Mouse (Mus musculus) lung, postnatal 14 days (tissue): Measurements from ENCODE around the gene Grik2.

Source experiments
- DNase-seq: peaks from one replicate; pipeline ENCODE4 v3.0.0; 2021

The Grik2 gene

DNA sequence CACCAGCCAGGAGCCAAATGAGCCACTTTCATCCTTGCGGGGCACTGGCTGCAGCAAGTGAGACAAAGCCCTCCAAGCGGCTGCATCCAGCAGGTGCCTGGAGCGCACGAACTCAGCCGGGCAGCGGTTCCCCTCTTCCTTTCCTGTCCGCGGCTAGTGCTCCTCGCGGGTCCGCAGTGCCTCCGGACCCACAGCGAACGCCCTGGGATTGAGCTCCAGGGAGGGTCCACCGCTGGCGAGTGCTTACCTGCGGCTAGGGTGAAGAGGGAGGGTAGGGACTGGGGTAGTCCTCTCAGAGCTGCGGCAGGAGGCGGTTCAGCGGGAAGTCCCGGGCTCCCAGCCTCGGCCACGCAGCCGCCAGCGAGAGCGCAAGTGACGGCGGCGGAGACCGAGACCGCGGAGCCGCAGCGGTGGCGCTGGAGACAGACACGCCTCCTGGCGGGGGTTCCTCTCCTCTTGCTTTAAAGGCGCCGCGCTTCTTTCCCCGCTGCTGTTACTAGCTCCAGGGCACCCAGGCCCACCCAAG lies at the start of gene Grik2:
TSS of gene Grik2 (minus strand) at position 386 of the 526 bp plus-strand sequence.
- DNase-seq = peak; percentile 16

DNA sequence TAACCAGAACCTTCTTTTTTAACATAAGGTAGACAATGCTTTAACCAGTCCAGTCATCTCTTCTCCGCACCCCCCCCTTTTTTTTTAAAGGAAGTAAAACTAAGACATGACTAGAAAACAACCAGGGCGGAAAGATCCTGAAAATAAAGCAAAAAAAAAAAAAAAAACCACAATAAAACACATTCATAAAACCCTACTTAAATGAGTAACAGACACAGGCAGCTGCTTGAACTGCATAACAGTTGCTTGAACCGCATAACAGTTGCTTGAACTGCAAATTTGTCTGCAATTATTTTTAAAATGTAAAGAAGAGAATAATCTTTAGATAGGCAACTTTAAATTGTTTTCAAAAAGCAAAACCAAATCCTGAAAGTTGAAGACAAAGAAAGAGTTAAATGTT lies 45.8 kb upstream of the Grik2 start:
- DNase-seq = no peak

GRCm38 (mm10) chr10:49807276-49807675 lies 18.7 kb upstream of the Grik2 start:
- no peak for DNase-seq

DNA sequence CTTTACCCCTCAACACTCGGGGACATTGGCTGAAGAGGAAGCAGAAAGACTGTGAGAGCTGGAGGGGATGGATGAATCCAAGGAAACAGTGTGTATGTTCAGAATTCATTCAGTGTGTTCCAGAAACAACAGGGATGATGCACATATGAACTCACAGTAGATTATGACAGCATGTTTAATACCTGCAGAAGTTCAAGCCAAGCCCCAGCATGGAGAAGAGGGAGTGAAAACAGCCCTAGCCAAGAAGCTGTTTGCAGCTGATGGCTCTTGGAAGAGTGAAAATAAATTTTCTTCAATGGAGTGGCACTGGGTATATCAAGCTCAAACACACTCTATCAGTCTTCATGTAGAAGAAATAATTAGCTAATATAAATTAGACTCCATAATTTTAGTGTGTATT lies 12.4 kb upstream of the Grik2 start:
- no peak for DNase-seq

DNA sequence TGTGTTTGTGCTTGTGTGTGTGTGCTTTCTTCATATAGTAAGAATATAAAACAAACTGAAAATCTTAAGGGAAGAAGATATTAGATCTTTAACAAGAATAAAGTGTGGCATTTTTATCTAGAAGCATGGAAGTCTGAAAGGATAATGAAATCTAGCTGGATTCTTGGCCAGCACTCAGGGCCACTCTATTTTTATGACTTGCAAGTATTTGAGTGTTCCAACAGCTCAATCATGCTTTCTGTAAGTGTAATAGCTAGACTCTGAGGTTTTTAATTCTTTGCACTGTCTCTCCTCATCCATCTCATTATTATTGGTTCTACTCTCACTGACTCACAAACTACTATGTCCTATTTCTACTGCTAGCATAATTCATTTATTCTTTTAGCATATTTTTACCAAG lies 5.6 kb upstream of the Grik2 start:
- no peak for DNase-seq

GRCm38 (mm10) chr10:49790326-49790725 lies 1.8 kb upstream of the Grik2 start:
- DNase-seq = no peak

GRCm38 (mm10) chr10:49789711-49790110 lies 1.1 kb upstream of the Grik2 start:
- DNase-seq = no peak

DNA sequence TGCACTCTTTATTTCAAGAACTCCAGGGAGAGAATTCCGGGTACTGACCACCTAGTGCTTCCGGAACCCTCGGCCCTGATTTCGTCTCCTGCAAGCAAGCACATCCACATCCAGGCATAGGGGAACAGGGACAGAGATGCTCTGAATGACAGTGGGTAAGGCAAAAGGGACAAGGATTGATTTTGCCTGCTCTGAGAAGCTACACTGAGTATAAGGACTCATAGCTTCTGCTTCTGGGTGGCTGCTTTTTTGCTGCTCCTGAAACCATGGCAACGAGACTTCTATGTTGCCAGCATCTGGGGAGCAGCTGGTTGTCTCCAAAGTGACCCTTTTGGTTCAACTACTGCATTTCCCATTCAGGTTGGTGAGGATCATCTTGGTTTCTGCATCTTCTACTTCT lies 348 bp upstream of the Grik2 start:
- no peak for DNase-seq

DNA sequence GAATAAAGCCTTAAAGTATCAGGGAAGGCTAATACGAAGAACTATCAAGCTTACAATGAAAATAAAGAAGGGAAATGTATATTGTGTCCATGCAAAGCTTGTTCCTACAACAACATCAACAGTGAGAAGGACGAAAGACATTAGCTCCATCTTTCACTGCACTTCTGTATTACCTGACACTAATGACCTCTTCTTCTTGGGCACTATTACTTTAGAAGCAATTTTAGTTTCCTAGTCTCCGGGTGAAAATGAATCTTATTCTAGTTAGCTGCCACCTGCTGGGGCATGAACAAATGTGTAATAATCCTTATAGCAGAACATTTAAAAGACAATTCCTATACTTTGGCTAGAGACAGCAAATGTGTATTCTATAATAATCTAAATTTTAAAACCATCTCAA lies 1.9 kb downstream of the Grik2 start:
- DNase-seq = no peak

DNA sequence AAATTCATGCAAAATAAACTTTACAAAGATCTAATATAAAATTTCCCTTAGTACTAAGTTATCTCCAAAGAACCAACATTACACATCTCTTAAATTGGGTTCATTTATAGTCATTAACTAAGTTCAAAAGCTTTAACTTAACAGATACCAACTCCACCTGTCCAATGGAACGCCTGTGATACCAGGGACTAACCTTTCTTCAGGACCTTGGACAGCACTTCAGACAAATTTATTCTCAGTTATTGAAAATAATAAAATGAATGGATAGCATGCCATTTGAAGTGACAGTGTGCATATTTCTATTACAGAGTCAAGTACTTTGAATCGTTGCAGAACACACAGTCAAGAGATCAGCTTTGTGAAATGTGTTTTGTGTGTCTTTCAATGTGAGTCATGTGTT lies 3.1 kb downstream of the Grik2 start:
- DNase-seq = no peak

DNA sequence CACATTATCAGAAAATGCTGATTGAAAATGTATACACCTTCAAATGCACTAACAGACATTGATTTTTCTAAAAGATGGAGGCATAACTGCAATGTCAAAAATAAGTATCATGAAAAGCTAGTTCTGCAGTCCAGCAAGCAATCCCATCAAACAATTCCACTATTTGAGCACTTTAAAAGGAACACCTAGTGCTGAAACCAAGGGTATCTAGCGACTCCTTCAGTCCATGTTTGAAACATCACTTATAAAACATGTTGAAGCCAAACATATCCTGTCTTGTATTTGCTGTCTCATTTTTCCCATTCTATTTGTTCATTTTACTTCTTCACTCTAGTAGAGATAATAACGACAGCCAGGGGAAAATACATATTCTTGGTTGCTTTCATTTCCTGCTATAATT lies 3.7 kb downstream of the Grik2 start:
- no peak for DNase-seq

- peak; percentile 6 for DNase-seq
These were observed 5.5 kb downstream of the Grik2 start for GRCm38 (mm10) chr10:49782741-49783691.

DNA sequence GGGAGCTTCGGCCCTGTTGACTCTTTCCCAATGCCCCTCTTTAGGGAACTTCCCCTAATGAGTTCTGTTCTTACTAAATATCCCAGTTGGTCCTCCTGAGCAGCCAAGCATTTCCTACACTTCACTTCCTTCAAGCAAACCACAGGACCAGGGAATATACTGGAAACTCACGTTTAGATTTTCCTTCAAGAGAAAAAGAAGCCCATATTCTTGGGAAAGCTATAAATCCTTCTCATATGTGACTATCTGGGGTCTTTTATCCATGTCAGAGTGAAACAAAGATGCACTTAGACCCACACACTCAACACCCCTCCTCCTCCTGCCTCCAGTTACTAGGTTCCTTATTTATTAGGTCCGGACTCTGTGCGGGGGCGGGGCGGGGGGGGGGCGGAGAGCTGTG lies 6.5 kb downstream of the Grik2 start:
- DNase-seq = no peak

DNA sequence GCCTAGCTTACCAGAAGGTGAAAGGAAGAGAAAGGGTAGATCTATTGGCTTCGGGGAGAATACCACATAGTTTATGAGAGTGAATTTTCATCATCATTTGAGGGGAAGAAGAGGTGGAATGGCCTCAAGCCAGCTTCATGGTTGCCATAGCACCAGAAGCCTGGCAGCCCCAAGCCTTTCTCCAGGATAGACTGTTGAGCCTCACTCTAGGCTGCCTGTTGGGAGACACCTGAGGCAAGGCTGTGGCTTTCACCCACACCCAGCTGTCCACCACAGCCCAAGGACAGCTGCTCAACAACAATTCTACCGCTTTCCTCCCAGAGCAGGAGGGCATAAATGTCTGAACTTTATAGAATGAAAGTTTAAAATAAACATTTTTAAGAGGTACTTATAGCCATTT lies 8.1 kb downstream of the Grik2 start:
- DNase-seq = no peak

GRCm38 (mm10) chr10:49768897-49769296 lies 19.7 kb downstream of the Grik2 start:
- DNase-seq = no peak

GRCm38 (mm10) chr10:49767556-49767955 lies 21.0 kb downstream of the Grik2 start:
- DNase-seq = no peak

DNA sequence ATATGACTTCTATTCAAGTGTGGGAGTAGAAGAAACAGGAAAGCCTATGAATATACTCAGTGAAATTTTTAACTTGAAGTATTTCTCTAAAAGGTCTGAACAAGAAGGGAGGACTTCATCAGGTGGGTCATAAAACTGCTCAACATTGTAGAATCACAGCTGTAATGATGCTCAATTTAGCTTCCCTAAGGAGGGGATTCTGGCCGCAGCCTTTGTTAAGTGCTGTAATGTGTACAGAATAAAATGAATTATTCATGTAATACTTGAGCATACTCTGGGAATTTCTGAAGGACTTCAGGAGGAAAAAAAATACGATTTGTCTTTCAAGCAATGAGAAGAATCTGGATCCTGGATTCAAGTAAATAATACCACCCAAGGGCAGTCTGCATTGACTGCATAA lies 26.0 kb downstream of the Grik2 start:
- DNase-seq = no peak

GRCm38 (mm10) chr10:49751769-49752168 lies 36.8 kb downstream of the Grik2 start:
- no peak for DNase-seq

GRCm38 (mm10) chr10:49731841-49732240 lies 56.7 kb downstream of the Grik2 start:
- no peak for DNase-seq

- no peak for DNase-seq
These were observed 64.9 kb downstream of the Grik2 start for GRCm38 (mm10) chr10:49723706-49724105.

DNA sequence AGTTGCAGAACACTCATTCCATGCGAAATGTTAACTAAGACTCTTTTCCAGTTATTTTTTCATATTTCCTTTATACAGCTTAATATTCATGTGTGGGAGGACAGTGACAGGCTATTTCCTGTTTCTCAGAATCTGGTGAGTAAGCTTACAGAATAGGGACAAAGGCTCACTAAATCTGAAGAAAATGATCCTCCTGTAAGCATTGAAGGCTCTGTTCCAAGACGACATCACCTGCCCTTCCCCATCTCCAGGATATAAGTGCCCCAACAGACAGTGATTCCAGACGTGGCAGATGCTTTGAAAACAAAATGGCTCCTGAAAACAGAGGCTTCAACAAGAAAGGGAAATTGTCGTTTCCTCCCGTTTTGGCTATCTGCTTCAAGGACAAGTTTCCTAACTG lies 71.7 kb downstream of the Grik2 start:
- DNase-seq = no peak

DNA sequence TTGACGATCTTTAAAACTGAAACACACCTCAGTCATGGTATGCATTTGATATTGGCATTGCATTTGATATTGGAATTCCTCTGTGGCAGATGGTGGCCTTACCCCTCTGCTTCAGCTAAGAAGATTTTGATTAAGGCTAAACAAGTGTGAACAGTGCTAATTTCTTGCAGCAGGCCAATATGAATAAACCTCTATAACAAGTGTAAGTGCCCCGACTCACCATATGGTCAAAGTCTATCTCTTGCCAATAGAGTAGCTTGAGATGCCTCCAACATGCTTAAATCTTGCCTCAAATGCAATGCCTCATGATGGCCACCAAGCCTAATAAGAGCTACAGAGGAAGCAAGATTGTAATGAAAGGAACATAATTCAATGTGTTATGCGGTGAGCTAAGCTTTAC lies 78.8 kb downstream of the Grik2 start:
- no peak for DNase-seq

DNA sequence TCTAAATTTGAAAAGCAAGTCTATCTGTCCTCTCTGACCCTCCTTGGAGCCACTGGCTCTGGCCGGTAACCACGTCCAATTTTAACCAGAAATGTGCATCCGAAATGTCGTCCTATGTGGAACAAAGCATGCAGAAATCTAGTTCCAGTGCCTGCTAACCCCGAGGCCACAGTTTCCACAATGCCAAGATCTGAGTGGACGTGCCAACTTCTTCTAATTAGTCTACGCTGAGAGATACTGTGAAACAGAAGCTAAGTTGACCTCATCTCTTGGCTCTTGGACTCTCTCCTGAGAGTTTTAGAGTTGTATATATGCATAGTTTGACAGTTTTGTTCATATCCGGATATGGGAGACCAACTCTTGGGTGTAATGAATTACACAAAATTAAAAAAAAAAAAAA lies 84.1 kb downstream of the Grik2 start:
- no peak for DNase-seq

DNA sequence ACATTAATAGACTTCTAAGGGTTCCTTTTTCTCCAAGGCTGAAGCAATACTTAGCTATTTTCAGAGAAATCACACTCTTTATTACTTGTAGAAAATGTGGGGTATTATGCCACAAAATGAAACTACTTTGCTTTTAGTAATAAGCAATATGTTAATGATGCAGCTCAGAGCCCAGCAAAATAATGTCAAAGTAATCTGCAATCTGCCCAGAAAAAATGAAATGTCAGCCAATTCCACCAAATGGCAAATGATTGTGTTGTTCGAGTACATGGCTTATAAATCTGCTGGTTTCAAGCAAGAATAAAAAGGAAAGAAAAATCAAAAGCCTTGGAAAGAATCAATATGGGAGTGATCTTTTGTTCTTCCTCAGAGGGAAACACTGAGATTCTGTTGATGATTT lies 136.2 kb downstream of the Grik2 start:
- DNase-seq = no peak

- DNase-seq = no peak
These were observed 141.4 kb downstream of the Grik2 start for GRCm38 (mm10) chr10:49647116-49647515.
